Mouse (Mus musculus): ENCODE results near the gene Ubac1. TPM values are rescaled to one million over a fixed set of nuclear protein-coding genes. Genes with fewer than 3 reads are reported as not detected.
A peak's percentile ranks its signal among the peaks of the same experiment; 100 is the strongest.

Gene Ubac1
- polyA plus RNA-seq (2012; rRNA removed) = 39.0 and 58.8 TPM in 2 replicates

DNA sequence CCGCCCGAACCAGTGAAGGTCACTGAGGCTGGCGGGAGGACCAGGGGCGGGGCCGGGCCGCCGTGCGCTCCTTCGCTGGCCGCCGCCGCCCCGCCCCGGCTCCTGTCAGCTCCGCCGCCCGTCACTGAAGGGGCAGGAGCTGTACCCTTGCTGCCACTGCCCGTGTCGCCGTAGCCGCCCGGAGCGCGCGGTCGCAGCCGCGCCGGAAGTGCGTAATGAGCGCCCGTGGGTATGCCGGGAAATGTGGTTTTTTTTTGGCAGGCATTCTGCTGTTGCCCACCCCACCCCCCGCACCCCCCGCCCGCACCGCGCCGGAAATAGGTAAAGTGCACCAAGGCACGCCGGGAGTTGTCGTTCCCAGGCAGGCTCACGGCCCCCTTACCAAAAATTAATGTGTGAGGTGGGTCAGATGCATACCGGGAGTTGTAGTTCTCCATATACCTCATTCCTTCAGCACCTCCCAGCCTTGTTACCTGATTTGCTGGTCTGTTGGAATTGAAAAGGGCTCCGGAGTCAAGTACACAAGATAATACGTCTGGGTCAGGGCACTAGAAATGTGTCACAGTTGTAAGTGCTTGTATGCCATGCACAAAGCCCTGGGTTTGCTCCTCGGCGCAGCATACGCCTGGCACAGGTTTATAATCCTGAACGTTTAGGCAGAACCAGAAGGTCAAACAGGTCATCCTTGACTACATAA, at the start of gene Ubac1:
TSS of gene Ubac1 (minus strand) at position 187 of the 697 bp plus-strand sequence.
- DNase-seq (ENCODE audit: low read depth) = peak; percentile 34

DNA sequence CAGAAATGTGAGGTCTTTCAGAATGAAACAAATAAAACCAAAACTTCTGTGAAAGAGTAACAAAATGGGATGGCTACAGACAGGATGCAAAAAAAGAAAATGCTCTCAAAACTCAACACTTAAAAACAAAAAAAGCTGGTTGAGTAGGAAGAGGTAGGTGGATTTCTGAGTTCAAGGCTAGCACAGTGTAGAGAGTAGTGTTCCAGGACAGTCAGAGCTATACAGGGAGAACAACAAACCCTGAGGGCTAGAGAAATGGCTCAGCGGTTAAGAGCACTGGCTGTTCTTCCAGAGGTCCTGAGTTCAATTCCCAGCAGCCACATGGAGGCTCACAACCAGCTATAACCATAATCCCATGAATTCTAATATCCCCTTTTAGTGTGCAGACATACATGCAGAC, 47.0 kb upstream of the Ubac1 start:
- DNase-seq (ENCODE audit: low read depth) = no peak

DNA sequence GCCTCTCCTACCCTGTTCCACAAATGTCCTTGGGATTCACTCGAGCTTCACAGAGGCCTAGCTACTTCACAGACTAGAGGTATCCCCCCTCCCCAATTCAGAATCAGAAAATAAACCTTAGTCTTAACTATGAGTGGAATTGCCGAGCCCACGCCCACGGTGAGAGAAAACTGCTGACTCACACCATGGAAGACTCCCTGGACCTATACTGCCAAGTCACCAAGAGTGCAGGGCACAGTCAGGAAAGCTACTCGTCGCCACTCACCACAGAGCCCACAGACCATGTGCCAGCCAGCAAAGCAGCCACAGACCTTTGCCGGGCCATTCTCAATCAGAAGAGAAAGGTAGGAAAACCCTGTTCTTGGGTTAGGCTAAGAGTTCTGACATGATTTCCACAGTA, 46.6 kb upstream of the Ubac1 start:
- no peak for DNase-seq (ENCODE audit: low read depth)

DNA sequence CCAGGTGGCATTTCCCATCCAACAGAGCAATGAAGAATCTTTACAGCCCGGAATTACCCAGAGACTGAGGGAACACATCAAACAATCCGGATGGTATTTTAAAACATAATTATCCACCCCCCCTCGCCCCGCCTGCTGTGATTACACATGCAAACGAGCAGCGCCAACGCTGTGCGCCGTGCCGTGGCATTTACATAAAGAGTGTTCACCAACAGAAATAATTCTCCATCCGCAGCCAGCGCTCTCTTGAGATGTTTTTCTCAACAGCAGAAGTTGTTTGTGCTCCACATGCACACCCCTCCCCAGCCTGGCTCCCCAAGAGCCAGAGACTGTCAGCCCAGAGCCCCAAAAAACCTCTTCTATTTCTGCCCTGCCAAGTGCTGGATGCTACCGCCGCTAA, 45.0 kb upstream of the Ubac1 start:
- DNase-seq (ENCODE audit: low read depth) = no peak

DNA sequence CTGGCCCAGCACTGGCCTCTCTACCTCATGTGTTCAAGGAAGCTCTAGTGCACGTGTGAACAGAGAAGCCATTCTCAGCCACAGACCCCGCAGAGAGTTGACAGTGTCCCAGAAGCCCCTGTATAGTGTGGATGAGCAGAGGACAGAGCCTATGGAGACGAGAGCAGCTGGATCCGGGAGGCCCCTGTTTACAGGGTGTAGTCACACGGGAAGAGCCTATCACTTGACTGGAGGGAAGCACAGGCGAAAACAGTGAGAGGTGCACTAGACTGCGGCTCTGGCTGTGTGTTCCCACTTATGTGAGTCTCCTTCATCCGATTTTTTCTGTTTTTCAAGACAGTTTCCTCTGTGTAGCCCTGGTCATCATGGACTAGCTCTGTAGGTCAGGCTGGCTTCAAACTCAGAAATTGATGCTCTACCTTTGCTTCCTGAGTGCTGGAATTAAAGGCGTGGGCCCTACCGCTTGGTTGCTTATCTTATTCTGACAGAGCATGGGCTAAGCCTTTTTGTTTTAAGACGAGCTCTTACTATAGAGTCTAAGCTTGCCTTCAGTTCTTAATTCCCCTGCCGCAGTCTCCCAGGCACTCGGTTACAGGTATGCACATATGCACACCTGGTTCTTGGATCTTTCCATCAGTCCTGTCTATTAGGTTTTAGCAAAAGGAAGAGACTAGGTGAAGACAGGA, 41.3 kb upstream of the Ubac1 start:
- DNase-seq (ENCODE audit: low read depth) = no peak

DNA sequence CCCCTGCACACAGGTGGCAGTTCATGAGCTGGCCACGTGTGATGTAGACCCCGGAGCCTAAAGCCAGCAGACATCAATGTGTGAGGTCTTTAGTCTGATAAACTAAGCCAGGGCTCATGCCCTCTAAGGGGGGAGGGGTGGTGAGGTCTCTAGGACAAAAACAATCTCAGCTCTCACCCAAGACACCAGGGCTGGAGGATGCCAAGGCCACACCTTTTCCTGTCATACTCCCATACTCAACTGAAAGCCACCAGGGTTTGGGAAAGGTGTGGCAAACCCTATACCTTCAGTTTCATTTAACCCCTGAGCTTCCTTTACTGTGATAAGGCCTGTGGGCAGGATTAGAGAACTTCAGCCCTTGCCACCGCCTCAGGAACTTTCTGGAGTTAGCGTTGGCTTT, 40.7 kb upstream of the Ubac1 start:
- no peak for DNase-seq (ENCODE audit: low read depth)

DNA sequence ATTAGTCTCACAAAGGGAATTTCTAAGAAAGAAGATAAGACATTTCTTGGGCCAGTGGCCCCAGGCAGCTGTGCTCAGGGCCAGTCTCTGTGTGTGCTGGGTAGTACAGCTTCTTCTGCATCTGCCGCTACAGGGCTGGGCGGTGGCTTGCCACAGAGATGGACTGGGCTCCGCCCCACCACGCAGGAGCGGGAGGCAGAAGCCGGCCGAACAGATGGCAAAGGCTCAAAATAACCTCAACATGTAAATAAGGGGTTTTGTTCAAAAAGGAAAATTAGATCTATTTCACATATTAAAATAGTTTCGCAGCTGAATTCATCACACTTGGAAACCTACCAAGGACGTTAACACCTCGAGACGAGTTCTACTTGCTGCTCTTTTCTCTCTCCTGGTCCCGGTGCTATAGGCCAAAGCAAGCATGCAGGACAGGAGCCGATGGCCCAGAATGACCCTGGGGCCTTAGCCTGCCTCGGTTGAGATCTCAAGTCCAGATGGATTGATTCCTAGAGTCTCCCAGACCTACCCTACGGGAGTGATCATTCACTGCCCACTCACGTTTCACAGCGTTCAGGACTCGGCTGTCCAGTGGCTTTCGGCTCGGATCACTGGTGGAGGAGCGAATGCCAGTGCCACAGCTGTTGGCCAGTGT, 39.6 kb upstream of the Ubac1 start:
- no peak for DNase-seq (ENCODE audit: low read depth)

DNA sequence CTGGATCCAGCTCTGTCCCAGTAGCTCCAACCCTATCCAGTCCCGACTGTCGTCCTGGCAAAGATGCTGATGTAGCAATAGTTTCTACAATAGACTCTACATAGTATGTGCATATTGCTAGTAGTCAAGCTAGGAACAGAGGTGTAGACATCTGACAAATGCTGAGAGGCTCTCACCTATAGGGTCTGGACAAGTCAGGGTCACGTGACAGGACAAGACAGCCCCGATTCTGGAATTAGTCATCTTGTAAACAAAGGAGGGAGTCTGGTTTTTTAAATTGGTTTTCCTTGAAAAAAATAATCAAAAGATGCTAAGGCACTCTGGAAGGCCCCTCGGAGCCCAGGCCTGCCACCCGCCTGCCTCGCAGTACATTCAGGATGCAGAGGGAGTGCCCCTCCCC, 35.5 kb upstream of the Ubac1 start:
- DNase-seq (ENCODE audit: low read depth) = no peak

DNA sequence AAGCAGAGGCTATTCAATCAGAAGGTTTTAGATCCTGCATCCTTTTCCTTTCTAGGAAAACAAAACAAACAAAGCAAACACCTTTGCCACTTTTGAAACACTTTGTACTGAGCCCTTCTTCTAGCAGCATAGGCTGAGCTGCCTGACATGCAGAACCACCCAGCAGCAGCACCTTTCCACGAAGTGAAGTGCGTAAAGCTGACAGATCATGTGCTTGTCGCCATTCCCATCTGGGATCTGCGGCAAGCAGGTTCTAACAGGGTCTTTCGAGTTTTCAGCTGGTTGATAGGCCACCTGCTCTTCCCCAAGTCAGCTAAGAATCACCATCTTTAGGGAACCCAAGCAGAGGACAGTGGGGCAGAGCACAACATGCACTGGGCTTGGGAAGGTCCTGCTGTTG, 34.7 kb upstream of the Ubac1 start:
- DNase-seq (ENCODE audit: low read depth) = no peak

DNA sequence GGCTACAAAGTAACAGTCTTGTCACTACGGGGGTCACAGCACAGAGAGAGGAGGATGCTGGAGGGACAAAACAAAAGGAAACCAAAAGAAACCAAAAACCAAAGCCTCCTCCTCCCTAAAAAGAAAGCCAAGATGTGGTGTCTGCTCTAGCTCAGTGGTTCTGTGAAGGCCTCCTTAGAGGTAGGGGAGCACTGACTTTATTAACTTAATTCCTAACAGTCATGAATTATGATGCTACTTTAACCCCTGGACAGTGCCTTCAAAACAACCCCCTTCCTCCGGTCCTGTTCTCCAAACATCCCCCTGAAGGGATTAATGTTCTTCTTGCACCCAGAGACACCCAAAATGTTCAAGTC, 34.2 kb upstream of the Ubac1 start:
- DNase-seq (ENCODE audit: low read depth) = no peak

DNA sequence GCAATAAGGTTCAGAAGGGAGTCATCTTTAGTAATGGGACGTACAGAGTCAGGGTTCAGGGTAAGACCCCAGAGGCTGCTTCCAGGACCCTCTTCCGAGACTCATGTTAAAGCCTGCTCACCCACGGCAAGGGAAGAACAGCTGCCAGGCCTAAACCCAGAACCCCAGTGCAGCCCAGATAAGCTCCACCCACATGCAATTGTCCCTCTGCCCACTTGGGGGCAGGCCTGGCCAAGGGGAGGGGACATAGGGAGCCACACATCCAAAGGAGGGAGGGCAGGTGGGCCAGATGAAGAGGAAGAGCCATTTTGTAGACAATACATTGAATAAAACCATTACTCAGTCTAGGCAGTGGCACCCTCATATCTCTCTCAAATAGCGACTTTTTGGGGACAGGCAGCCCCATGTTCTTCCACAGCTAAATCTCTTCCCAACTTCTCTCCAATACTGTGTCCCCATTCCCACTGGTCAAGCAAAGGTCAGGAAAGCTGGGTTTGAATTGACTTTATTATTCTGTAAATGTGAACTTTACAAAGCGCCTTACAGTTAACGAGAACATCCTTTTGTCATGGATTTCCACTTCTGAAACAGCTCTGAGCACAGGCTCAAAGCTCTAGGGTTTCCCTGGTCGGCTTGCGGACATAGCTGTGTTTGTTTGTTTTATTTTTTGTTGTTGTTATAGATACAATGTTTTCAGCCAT, 33.6 kb upstream of the Ubac1 start:
- no peak for DNase-seq (ENCODE audit: low read depth)

DNA sequence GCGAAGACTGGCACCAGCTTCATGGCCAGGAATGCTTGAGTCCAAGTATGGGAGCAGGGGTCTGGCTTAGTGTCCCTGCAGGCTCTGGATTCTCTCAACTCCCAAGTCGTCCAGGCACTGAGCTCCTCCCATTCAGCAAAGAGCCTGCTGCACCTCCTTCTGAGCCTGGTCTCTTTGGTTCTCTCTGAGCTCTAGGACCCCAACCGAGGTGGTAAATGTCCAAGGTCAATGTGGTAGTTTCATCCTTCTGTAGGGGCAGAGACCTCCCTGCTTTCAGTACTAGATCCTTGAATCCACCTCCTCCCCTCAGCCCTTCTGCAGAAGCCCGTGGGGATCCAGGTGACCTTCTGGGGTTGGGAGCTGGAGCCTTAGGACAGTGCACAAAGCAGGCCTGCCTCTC, 31.3 kb upstream of the Ubac1 start:
- DNase-seq (ENCODE audit: low read depth) = no peak

DNA sequence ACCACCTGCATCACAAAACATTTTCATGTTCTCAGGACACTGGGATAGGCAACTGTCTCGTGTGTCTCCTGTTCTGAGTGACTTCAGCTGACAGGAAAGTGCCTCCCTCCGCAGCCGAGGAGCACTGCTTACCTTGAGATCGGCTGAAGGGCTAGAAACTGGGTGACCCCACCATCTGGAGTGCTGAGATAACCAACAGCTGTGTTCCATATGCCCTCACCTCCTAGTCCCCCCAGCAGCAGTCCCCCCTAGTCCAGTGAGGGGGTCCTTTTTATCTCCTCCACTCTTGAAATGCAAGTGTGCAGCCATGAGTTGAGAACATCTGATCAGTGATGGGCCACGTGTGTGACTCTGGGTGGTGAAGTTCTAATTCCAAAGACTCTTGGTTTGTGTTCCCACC, 27.3 kb upstream of the Ubac1 start:
- no peak for DNase-seq (ENCODE audit: low read depth)

DNA sequence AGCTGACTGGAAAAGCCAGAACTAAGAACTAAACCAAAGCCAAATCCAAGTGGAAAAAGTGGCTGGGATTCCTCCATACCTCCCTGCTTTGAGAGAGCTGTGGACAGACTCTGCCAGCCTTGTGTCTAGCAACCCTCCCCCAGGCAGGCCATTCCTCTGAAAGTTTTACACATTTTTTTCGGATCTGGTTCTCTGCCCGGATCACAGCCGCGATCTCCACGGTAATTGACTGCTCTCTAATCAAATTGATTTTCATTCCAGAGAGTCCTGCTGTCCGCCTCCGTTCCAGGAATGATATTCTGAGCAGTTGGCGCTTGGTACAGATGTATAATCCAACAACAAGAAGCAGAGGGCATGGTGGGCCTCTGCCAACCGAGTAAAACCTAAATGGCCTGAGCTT, 22.7 kb upstream of the Ubac1 start:
- DNase-seq (ENCODE audit: low read depth) = no peak

DNA sequence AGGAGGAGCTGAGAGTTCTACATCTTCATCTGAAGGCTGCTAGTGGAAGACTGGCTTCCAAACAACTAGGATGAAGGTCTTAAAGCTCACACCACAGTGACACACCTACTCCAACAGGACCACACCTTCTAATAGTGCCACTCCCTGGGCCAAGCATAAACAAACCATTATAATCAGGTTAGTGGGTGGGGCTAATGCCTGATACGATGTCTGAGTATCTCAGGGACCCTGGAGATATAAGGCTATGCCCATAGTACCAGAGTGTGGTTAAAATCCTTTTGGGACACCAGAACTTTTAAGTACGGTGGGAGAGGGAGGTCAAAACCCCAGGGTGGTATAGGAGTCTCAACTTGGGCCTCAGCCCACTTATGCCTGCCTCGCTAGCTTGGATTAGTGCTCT, 21.1 kb upstream of the Ubac1 start:
- no peak for DNase-seq (ENCODE audit: low read depth)

DNA sequence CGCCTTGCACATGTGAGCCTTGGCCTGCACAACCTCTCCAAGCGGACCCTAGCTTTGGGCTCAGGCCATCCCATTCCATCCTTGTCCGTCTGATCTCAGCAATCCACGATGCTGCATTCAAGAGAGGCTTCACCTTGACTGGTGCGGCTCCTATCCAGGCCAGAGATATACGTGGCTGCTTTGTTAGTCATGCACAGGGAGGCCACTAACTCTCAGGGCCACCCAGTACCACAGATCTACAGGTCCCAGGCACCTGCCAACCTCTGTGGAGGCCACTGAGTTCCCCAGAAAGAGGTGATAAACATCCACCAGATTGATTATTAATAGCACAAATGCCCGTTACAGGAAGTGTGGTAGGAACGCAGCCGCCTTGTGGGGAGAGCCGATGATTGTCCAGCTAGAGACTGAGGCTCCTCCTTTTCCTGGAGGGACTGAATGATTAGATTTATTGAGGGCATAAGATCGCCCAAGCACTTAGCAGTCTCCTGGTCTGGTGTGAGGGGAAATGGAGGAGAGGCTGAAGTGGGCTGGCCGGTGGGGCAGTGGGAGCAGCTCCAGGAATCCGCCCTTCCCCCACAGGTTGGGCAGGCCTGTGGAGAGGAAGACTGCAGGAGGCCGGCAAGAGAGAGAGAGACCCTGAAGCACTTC, 19.7 kb upstream of the Ubac1 start:
- no peak for DNase-seq (ENCODE audit: low read depth)

DNA sequence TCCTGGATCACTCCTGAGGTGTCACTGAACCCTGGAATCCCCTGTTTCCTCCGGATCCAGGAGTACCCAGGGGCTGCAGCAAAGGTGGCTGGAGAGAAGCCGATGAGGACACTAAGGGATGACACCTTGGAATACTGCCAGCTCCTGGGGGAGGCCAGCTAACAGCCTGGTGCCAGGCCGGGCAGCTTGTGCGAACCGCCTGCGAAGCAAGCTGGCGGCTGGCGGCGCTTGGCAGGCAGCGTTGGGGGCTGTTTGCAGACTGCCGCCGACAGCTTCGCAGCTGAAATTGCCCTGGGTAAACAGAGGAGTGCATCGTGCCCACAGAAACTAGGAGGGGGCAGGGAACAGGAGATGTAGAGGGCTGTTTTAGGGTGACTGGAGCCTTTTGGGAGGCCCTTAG, 18.4 kb upstream of the Ubac1 start:
- DNase-seq (ENCODE audit: low read depth) = no peak

DNA sequence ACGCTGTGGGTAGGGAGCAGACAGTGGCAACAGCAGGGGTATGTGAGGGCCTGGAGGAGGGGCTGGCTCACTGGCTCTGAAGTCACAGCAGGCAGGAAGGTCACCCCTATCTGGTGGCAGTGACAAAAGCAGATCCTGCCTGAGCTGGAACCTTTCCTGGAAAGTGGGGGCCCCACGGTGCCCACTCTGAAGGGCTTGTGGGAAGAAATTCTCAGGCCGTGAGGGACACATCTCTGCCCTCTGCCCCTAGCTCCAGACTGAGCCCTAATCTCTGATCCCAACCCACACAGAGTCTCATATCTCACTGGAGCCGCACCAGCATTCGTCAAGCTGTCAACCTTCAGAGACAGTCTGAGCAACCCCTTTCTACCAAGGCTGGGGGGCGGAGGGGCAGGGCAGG, 15.8 kb upstream of the Ubac1 start:
- no peak for DNase-seq (ENCODE audit: low read depth)

DNA sequence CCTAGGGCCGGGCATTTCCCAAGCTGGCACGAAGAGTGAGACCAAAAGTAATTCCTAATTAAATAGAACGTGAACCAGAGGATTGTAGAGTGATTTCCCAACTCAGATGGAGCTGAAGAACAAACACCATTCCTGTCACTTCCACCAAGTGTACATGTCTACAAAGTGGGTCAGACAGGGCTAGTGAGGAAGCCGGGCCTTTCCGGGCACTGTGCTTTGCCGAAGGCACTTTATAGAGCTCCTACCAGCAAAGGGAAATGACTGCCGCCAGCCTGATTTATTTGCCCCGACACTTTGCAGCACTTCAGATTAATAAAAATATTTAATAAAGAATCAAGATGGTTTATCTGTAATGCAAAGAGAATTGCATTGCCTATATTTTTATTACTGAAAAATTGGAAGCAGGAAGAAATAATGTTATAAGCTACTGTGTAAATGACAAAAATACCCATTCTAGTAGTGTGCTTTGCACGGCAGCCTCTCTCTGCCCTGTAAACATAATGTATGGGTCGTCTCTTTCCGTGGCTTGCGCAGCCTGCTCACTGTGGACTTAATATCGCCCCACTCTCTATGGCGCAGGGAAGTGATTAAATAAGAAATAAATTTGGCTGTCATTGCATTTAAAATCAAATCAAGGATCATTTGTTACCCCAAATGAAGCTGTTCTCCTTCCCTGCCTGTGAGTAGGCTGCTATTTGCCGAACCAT, 12.9 kb upstream of the Ubac1 start:
- DNase-seq (ENCODE audit: low read depth) = no peak

DNA sequence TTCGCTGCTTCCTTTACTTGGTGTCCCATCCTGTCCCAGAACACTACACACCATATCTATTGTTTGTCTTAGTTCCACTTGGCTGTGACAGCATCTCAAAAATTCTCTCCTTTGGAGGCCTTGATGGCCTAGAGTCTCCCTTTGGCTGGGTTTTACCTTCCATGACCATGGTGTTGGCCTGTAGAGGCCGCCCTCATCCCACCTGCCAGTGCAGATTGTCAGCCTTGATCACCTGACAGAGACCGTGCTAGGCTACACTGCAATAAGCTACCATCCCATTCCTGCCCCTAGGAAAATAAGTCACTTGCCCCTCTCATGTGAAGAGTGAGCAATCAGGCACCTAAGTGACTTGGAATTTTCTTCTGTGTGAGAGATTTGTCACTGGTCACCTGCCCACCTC, 8.7 kb upstream of the Ubac1 start:
- no peak for DNase-seq (ENCODE audit: low read depth)
